Mouse (Mus musculus): ENCODE measurements around the gene Styxl1. TPM values are rescaled to one million over a fixed set of nuclear protein-coding genes. Genes with fewer than 3 reads are reported as not detected.

The Styxl1 gene
- 0.05 TPM in 1 of 2 replicates, not detected in the other for polyA plus RNA-seq (2012; rRNA removed)

DNA sequence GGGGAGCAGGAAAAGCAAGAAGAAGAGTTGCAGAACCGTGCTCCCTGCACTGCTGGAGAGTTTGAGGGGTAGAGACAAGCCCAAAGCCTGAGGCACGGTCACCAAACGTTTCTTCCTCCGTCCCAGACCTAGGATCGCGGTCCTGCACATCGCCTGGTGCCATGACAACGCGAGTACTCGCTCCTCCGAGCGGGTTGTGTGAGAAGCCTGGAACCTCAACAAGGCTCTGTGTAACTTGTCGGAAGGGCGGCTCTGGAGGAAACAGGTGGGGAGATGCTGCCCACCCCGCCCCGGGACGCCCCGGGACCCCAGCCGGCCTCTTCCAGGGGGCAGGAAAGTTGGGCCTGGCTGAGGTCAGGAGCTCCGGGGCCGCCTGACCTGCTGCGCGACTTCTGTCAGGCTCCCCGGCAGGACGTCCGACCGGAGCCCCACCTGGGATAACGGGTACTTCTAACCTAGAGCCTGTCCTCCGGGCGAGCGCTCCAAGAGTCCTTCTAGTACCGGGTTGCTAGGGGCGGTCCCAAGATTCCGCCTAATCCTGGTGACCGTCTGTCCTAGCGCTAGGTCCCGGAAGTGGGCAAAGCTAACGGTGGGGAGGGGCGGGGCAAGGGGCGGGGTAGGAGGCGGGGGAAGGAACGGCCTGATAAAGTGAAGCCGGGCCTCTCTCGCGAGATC, at the start of gene Styxl1:
Gene Styxl1 (minus strand): TSS at position 590 of the 675 bp plus-strand sequence.

GRCm38 (mm10) chr5:135806555-135807262, 28.5 kb upstream of the Styxl1 start, which contains the start of gene Srrm3:
Gene Srrm3, plus strand, starts transcription at chr5:135806890.

GRCm38 (mm10) chr5:135778471-135779445, 573 bp upstream of the Styxl1 start, which contains the start of gene Mdh2:
Gene Mdh2, plus strand, starts transcription at chr5:135778480.

GRCm38 (mm10) chr5:135743741-135744609, 34.2 kb downstream of the Styxl1 start, which contains the start of gene Tmem120a:
Gene Tmem120a, minus strand, starts transcription at chr5:135744448.

Other genes with a start within 250 kb of the Styxl1 start
- 1.9 and 2.0 TPM in 2 replicates for gene Hip1, start 233.3 kb downstream of the Styxl1 start, polyA plus RNA-seq (2012; rRNA removed)
- gene Ccl26, start 214.8 kb downstream of the Styxl1 start, polyA plus RNA-seq (2012; rRNA removed): not detected in 2 replicates
- 10.5 and 12.0 TPM in 2 replicates for gene Ccl24, start 205.3 kb downstream of the Styxl1 start, polyA plus RNA-seq (2012; rRNA removed)
- gene Rhbdd2, start 145.8 kb downstream of the Styxl1 start, polyA plus RNA-seq (2012; rRNA removed): 3.4 and 4.0 TPM in 2 replicates
- 18.1 and 22.7 TPM in 2 replicates for gene Por, start 108.4 kb downstream of the Styxl1 start, polyA plus RNA-seq (2012; rRNA removed)
- 4.6 and 5.7 TPM in 2 replicates for gene Tmem120a, start 33.9 kb downstream of the Styxl1 start, polyA plus RNA-seq (2012; rRNA removed)
- gene Mdh2, start 95 bp upstream of the Styxl1 start, polyA plus RNA-seq (2012; rRNA removed): 211 and 234 TPM in 2 replicates
- gene Srrm3, start 28.5 kb upstream of the Styxl1 start, polyA plus RNA-seq (2012; rRNA removed): 0.01 and 0.02 TPM in 2 replicates
- 1.3 and 4.2 TPM in 2 replicates for gene Hspb1, start 109.5 kb upstream of the Styxl1 start, polyA plus RNA-seq (2012; rRNA removed)
- 22.8 and 28.2 TPM in 2 replicates for gene Ywhag, start 156.2 kb upstream of the Styxl1 start, polyA plus RNA-seq (2012; rRNA removed)
- gene Ssc4d, start 196.1 kb upstream of the Styxl1 start, polyA plus RNA-seq (2012; rRNA removed): 1.8 and 2.7 TPM in 2 replicates
- not detected in 2 replicates for gene Zp3, start 201.7 kb upstream of the Styxl1 start, polyA plus RNA-seq (2012; rRNA removed)
- gene Dtx2, start 216.4 kb upstream of the Styxl1 start, polyA plus RNA-seq (2012; rRNA removed): 3.1 and 3.7 TPM in 2 replicates

All from liver, embryonic 14 days (tissue).